Mouse (Mus musculus) urinary bladder, postnatal 4 days (tissue): ENCODE results near the gene Sun5.
A peak's percentile ranks its signal among the peaks of the same experiment; 100 is the strongest.

Experiments used
- DNase-seq, 2 experiments: peaks; one replicate each; pipeline ENCODE4 v3.0.0; 2021 to 2022; ENCODE audit warnings: low spot score in 2 of 2

Gene Sun5

DNA sequence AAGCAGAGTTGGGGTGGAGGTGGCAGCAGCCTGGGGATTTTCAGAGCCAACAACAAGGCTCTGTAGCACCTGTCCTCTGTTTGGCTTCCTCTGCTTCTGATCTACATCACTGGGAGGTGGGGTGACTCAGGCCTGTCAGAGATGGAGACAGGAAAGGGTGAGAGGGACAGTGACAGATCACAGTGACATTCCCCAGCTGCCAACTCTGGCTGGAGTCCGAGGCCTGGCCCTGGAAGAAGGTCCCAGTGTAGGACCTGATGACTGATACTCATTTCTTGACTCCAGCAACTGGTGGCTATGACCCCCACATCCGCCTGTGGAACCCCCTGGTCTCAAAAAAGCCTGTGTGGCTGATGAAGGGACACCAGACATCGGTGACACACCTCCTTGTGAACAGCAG, 61.0 kb downstream of the Sun5 start:
- no peak for DNase-seq

DNA sequence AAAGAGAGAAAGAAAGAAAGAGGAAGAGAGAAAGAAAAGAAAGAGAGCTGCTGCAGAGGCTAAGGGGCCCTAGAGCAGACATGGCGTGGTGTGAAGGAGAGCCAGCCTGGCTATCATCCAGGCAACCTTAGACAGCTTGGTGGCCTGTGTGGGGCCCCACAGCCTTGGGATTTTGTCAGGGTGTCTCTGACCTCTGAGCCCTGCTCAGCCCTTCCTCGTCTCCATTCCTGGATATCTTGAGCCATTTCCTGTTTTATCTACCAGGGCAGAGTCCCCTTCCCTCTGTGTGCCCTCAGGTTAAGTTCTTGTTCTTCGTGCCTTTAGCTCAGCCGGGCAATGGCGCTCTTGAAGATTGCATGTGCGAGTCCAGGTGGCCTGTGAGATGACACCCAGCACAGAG, 62.0 kb downstream of the Sun5 start:
- DNase-seq: no peak

DNA sequence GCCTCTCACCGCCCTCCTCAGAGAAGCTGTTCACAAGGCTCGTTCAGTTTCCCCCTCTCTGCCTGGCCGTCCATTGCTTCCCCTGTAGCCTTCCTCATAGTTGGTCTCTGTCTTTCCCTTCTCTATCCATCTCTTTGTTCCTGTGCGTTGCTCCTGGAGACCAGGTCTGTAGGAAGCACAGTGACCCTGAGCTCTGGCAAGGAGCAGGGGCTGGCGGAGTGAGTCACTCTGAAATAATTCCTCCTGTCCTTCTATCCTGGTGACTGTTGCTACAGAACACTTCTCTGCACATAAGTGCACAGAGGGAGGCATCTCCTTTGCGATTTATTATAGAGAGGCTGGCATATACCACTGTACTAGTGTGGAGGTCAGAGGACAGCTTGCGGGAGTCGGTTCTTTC, 62.7 kb downstream of the Sun5 start:
- no peak for DNase-seq

- DNase-seq: peak in 1 of 2 experiments; percentile 29
Measured at GRCm38 (mm10) chr2:153807464-153807863, 63.4 kb downstream of the Sun5 start.
